Mouse (Mus musculus) CH12.LX (cell line): ENCODE measurements around the gene Arl5c. TPM values are rescaled to one million over a fixed set of nuclear protein-coding genes. Genes with fewer than 3 reads are reported as not detected.

ENCODE experiments used
- DNase-seq: peaks from one replicate; pipeline ENCODE4 v3.0.0-alpha.2; 2013; ENCODE audit errors: extremely low read depth
- H3K27ac ChIP-seq: 2 replicates; pipeline ENCODE4 v1.5.1; 2012; ENCODE audit warnings: low read depth, mild to moderate bottlenecking, control low read depth, moderate library complexity; ENCODE audit not compliant: insufficient read depth
- H3K27me3 ChIP-seq: replicated peaks from 2 replicates; pipeline ENCODE3; 2012; ENCODE audit warnings: inconsistent platforms
- H3K36me3 ChIP-seq, 2 experiments: replicated peaks in 1 of 2; 2 replicates each; pipeline versions ENCODE3 to v1.6.1; 2012; ENCODE audit warnings: inconsistent platforms in 1 of 2, low read length in 1 of 2, mild to moderate bottlenecking in 1 of 2, mixed read lengths in 1 of 2, moderate library complexity in 1 of 2; ENCODE audit not compliant: control insufficient read depth in 1 of 2, insufficient read depth in 1 of 2
- H3K4me1 ChIP-seq, 2 experiments: 2 replicates each; pipeline ENCODE4 v1.6.1; 2012; ENCODE audit warnings: inconsistent platforms in 1 of 2, moderate library complexity in 1 of 2; ENCODE audit not compliant: insufficient read depth in 2 of 2, control insufficient read depth in 1 of 2
- H3K4me2 ChIP-seq: 2 replicates; pipeline ENCODE4 v1.6.1; 2012; ENCODE audit warnings: low read depth, mild to moderate bottlenecking, control low read depth; ENCODE audit not compliant: poor library complexity, insufficient read depth, severe bottlenecking
- H3K4me3 ChIP-seq, 3 experiments: fragments of 150-350 bp in 1 of 3; sonication (generic) in 1 of 3; replicated peaks in 1 of 3; 2 replicates each; pipeline versions ENCODE3 to v1.5.1; 2011 to 2012; ENCODE audit warnings: low read depth in 2 of 3, low read length in 2 of 3, mild to moderate bottlenecking in 2 of 3, moderate library complexity in 2 of 3, control low read depth in 1 of 3, improper control_type of control experiment in 1 of 3, inconsistent platforms in 1 of 3, mixed read lengths in 1 of 3; ENCODE audit not compliant: poor library complexity in 1 of 3
- H3K79me2 ChIP-seq: replicated peaks from 2 replicates; pipeline ENCODE4 v1.6.1; 2012; ENCODE audit warnings: mild to moderate bottlenecking, moderate library complexity; ENCODE audit not compliant: control insufficient read depth, poor library complexity, insufficient read depth, severe bottlenecking; ENCODE audit errors: extremely low read depth
- H3K9ac ChIP-seq: 2 replicates; pipeline ENCODE4 v1.6.1; 2012; ENCODE audit warnings: low read depth, mild to moderate bottlenecking, control low read depth, moderate library complexity; ENCODE audit not compliant: insufficient read depth
- H3K9me3 ChIP-seq: replicated peaks from 2 replicates; pipeline ENCODE3; 2012; ENCODE audit warnings: low read length, inconsistent platforms, mixed read lengths
- CTCF ChIP-seq, 2 experiments: IDR thresholded peaks in 1 of 2; conservative IDR thresholded peaks in 1 of 2; 2 replicates each; pipeline ENCODE4 v1.5.1; 2011 to 2012; ENCODE audit warnings: low read depth in 2 of 2, low read length in 2 of 2, improper control_type of control experiment in 1 of 2, inconsistent platforms in 1 of 2, mild to moderate bottlenecking in 1 of 2, moderate library complexity in 1 of 2
- E2F4 ChIP-seq: IDR thresholded peaks from 2 replicates; pipeline ENCODE4 v1.6.1; 2011; ENCODE audit warnings: low read depth, low read length, improper control_type of control experiment; ENCODE audit not compliant: insufficient replicate concordance
- ELF1 ChIP-seq: IDR thresholded peaks from 2 replicates; pipeline ENCODE4 v1.6.1; 2014; ENCODE audit warnings: low read depth, mild to moderate bottlenecking, inconsistent platforms, low read length, improper control_type of control experiment
- EP300 ChIP-seq: IDR thresholded peaks from 2 replicates; pipeline ENCODE4 v1.6.1; 2011; ENCODE audit warnings: low read length, improper control_type of control experiment
- ETS1 ChIP-seq: conservative IDR thresholded peaks from 2 replicates; pipeline ENCODE4 v1.6.1; 2012; ENCODE audit warnings: low read depth, mild to moderate bottlenecking, inconsistent platforms, low read length, improper control_type of control experiment, moderate library complexity
- GABPA ChIP-seq: IDR thresholded peaks from 2 replicates; pipeline ENCODE4 v1.6.1; 2012; ENCODE audit warnings: low read depth, low read length, improper control_type of control experiment, inconsistent platforms; ENCODE audit not compliant: insufficient replicate concordance
- HCFC1 ChIP-seq: IDR thresholded peaks from 2 replicates; pipeline ENCODE4 v1.6.1; 2012; ENCODE audit warnings: low read depth, mild to moderate bottlenecking, inconsistent platforms, low read length, improper control_type of control experiment
- MAX ChIP-seq: IDR thresholded peaks from 2 replicates; pipeline ENCODE4 v1.6.1; 2011; ENCODE audit warnings: low read length, improper control_type of control experiment
- MEF2A ChIP-seq: IDR thresholded peaks from 2 replicates; pipeline ENCODE4 v1.6.1; 2014; ENCODE audit warnings: low read depth, mild to moderate bottlenecking, inconsistent platforms, low read length, improper control_type of control experiment, borderline replicate concordance
- NELFE ChIP-seq: IDR thresholded peaks from 2 replicates; pipeline ENCODE4 v1.6.1; 2011; ENCODE audit warnings: low read depth, low read length, improper control_type of control experiment
- PAX5 ChIP-seq: IDR thresholded peaks from 2 replicates; pipeline ENCODE4 v1.6.1; 2012; ENCODE audit warnings: low read length, inconsistent platforms, mixed read lengths
- POLR2A ChIP-seq: IDR thresholded peaks from 2 replicates; pipeline ENCODE4 v1.6.1; 2011; ENCODE audit warnings: low read depth, mild to moderate bottlenecking, improper control_type of control experiment, low read length
- POLR2AphosphoS2 ChIP-seq: IDR thresholded peaks from 2 replicates; pipeline ENCODE4 v1.6.1; 2011; ENCODE audit warnings: low read depth, low read length, improper control_type of control experiment
- RAD21 ChIP-seq: IDR thresholded peaks from 2 replicates; pipeline ENCODE4 v1.6.1; 2011; ENCODE audit warnings: low read depth, mild to moderate bottlenecking, low read length, improper control_type of control experiment, moderate library complexity
- SIN3A ChIP-seq: IDR thresholded peaks from 2 replicates; pipeline ENCODE4 v1.6.1; 2012; ENCODE audit warnings: low read length, improper control_type of control experiment, inconsistent platforms
- TBP ChIP-seq: conservative IDR thresholded peaks from 2 replicates; pipeline ENCODE4 v1.6.1; 2011; ENCODE audit warnings: low read depth, low read length, improper control_type of control experiment
- ZC3H11A ChIP-seq: IDR thresholded peaks from 2 replicates; pipeline ENCODE4 v1.6.1; 2012; ENCODE audit warnings: low read depth, mild to moderate bottlenecking, inconsistent platforms, low read length, improper control_type of control experiment
- ZKSCAN1 ChIP-seq: IDR thresholded peaks from 2 replicates; pipeline ENCODE4 v1.6.1; 2012; ENCODE audit warnings: low read depth, inconsistent platforms, low read length, improper control_type of control experiment, borderline replicate concordance
- ZNF384 ChIP-seq: IDR thresholded peaks from 2 replicates; pipeline ENCODE4 v1.6.1; 2012; ENCODE audit warnings: low read depth, low read length, improper control_type of control experiment, inconsistent platforms
- dilution Hi-C: fragments of 300-500 bp; cut with MboI; formaldehyde crosslinking; loops from 2 replicates; pipeline ENCODE4 v1.14.3; 2020; ENCODE audit warnings: low sequenced_read_pairs; ENCODE audit not compliant: extremely low pct_unique_long_range_greater_than_20kb, extremely low pct_ligation_motif_present
- in situ Hi-C: fragments of 300-500 bp; cut with MboI; formaldehyde crosslinking; loops from 3 replicates; pipeline ENCODE4 v1.14.3; 2019; ENCODE audit warnings: low sequenced_read_pairs, low pct_ligation_motif_present, low pct_unique_long_range_greater_than_20kb, mixed read lengths
- polyA plus RNA-seq: library from polyadenylated mRNA; unstranded; fragments of >175 nt; gene quantifications from 2 replicates; pipeline ENCODE4 v1.2.1, GENCODE M21; 2012; ENCODE audit warnings: low read depth; ENCODE audit not compliant: insufficient read length
- total RNA-seq, 2 experiments: library from RNA; depleted of rRNA; stranded (reverse); fragments of 300-350 nt in 1 of 2; fragments of >200 nt in 1 of 2; gene quantifications; 2 replicates each; pipeline ENCODE4 v1.2.3; 2012 to 2014

Arl5c gene
- total and polyA plus RNA-seq, 3 experiments, result 28.5 to 45.5 (median 32.2) TPM

- DNase-seq, result peak; percentile 34
- Histone ChIP-seq H3K4me2 (no peak overlapping the region), H3K9me3 (no peaks in the 10 kb centered on the region), H3K4me1 (peaks cover 0 to 32% of the 10 kb centered on the region in 2 experiments; a peak in 2 of 4 replicates), H3K79me2 (no peaks in the 10 kb centered on the region), H3K9ac (no peak overlapping the region), H3K27ac (no peak overlapping the region), H3K27me3 (peaks cover 1% of the 10 kb centered on the region), H3K36me3 (no peaks in the 10 kb centered on the region), H3K4me3 (no peak overlapping the region)
- TF ChIP-seq CTCF (conservative IDR thresholded peaks at IDR 0.05 in 1 of 2, IDR thresholded peaks at IDR 0.05 in 1 of 2; ENCODE audit: low read depth in 2 of 2, low read length in 2 of 2) (peak in 1 of 2 experiments; percentile 30; a peak in 1 of 4 replicates), EP300 (no peak)
- in situ Hi-C loops, result no loop called here
- dilution Hi-C loops, result no loop called here
Measured at GRCm38 (mm10) chr11:97983983-97984382, 12.0 kb downstream of the Arl5c start.

GRCm38 (mm10) chr11:97983506-97983905 lies 12.5 kb downstream of the Arl5c start:
- no peaks in the 10 kb centered on the region for H3K36me3 ChIP-seq
- dilution Hi-C loops, result no loop called here
- H3K9ac ChIP-seq, result no peak overlapping the region
- no peak overlapping the region for H3K4me2 ChIP-seq
- no peak overlapping the region for H3K27ac ChIP-seq
- H3K4me1 ChIP-seq, result peaks cover 2 to 37% of the 10 kb centered on the region in 2 experiments; a peak in 3 of 4 replicates
- DNase-seq, result no peak
- peaks cover 1% of the 10 kb centered on the region for H3K27me3 ChIP-seq
- in situ Hi-C loops, result no loop called here
- no peak for TF ChIP-seq POLR2A
- no peak for TF ChIP-seq GABPA
- TF ChIP-seq TBP, result no peak
- no peak for TF ChIP-seq NELFE
- TF ChIP-seq ZKSCAN1, result no peak
- TF ChIP-seq MEF2A, result no peak
- TF ChIP-seq ZC3H11A, result no peak
- TF ChIP-seq ETS1, result no peak
- no peak for TF ChIP-seq E2F4
- no peak for TF ChIP-seq RAD21
- no peak for TF ChIP-seq ELF1
- no peak for TF ChIP-seq SIN3A
- no peak for TF ChIP-seq POLR2AphosphoS2
- TF ChIP-seq PAX5, result no peak
- TF ChIP-seq EP300, result no peak
- no peak for TF ChIP-seq HCFC1
- TF ChIP-seq ZNF384, result no peak
- no peak for TF ChIP-seq MAX
- no peak overlapping the region for H3K4me3 ChIP-seq
- H3K79me2 ChIP-seq, result no peaks in the 10 kb centered on the region
- H3K9me3 ChIP-seq, result no peaks in the 10 kb centered on the region
